Mouse (Mus musculus): ENCODE results near the gene Rbfox2. TPM values are rescaled to one million over a fixed set of nuclear protein-coding genes. Genes with fewer than 3 reads are reported as not detected.

Rbfox2 gene
- polyA plus RNA-seq, 1 experiment = 6.6 TPM

DNA sequence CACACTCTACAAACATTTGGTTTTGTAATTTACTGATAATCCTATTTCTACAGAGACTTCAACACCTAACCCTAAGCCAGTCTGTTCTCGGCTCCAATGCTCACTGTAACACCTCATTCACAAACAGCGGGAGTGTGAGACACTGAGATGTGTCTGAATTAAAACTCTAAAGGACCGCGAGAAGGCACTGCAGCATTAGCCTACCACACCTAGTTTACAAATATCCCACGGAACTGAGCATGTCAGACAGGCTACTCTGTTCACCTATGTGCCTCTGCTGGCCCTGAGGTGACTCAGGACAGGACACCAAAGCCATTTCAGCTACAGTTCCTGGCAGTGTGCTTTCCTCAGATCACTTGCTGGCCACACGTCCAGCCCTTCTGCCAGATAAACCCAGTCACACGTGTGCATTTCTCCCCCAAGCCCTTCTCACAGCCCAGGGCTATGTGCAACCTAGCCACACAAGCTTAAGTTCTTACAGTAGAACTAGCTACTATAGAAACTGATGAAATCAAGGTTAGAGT lies 79.9 kb downstream of the Rbfox2 start:
- 77% methylated on average over 7 of the region's 7 CpGs for WGBS

GRCm38 (mm10) chr15:77225858-77226257 lies 80.9 kb downstream of the Rbfox2 start:
- WGBS = 72% methylated on average over 4 of the region's 4 CpGs
- Histone ChIP-seq H3K36me3 (ENCODE audit: control insufficient read depth, insufficient read depth, low read length) (no peaks in the 10 kb centered on the region), H3K27me3 (ENCODE audit: control insufficient read depth, insufficient read depth, low read length) (no peaks in the 10 kb centered on the region), H3K27ac (ENCODE audit: insufficient read depth, low read length) (no peak overlapping the region), H3K4me3 (ENCODE audit: extremely low read depth, insufficient read depth, insufficient read length) (no peak overlapping the region), H3K4me1 (ENCODE audit: control insufficient read depth, insufficient read depth, insufficient read length) (no peaks in the 10 kb centered on the region)
- no peak for DNase-seq (ENCODE audit: low read depth in 1 of 2, low spot score in 2 of 2)
- TF ChIP-seq POLR2A (IDR thresholded peaks at IDR 0.05; ENCODE audit: low read depth, low read length) = no peak
- no peak for TF ChIP-seq CTCF (IDR thresholded peaks at IDR 0.05; ENCODE audit: extremely low read depth, insufficient read depth, insufficient read length, insufficient replicate concordance)

More for the DNA sequence above, 79.9 kb downstream of the Rbfox2 start:
- H3K36me3 ChIP-seq (ENCODE audit: control insufficient read depth, insufficient read depth, low read length) = no peaks in the 10 kb centered on the region
- TF ChIP-seq POLR2A (IDR thresholded peaks at IDR 0.05; ENCODE audit: low read depth, low read length) (no peak), CTCF (IDR thresholded peaks at IDR 0.05; ENCODE audit: extremely low read depth, insufficient read depth, insufficient read length, insufficient replicate concordance) (no peak)
- H3K4me1 ChIP-seq (ENCODE audit: control insufficient read depth, insufficient read depth, insufficient read length) = no peaks in the 10 kb centered on the region
- no peak overlapping the region for H3K4me3 ChIP-seq (ENCODE audit: extremely low read depth, insufficient read depth, insufficient read length)
- DNase-seq (ENCODE audit: low read depth in 1 of 2, low spot score in 2 of 2) = no peak
- H3K27ac ChIP-seq (ENCODE audit: insufficient read depth, low read length) = no peak overlapping the region
- H3K27me3 ChIP-seq (ENCODE audit: control insufficient read depth, insufficient read depth, low read length) = no peaks in the 10 kb centered on the region

DNA sequence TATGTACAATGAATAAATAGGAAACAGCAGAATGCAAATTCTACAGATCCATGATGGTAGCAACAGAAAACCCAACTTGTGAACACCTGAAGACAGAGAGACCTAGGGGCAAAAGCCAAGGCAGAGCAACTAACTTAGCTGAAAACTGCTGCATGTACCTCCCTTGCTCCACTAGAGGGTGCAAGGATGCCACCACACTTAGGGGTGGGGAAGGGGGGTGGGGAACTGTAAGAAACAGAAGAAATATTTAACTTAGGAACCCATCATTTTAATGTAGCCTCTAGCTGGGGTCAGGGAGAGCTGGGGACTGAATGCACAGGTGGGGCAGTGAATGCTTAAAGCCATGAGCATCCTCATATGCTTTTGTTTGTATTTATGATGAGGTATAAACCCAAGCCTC lies 81.5 kb downstream of the Rbfox2 start:
- no peaks in the 10 kb centered on the region for H3K27me3 ChIP-seq (ENCODE audit: control insufficient read depth, insufficient read depth, low read length)
- TF ChIP-seq POLR2A (IDR thresholded peaks at IDR 0.05; ENCODE audit: low read depth, low read length) = no peak
- TF ChIP-seq CTCF (IDR thresholded peaks at IDR 0.05; ENCODE audit: extremely low read depth, insufficient read depth, insufficient read length, insufficient replicate concordance) = peak; percentile 11; the same call in 1 of the 2 replicates
- no peak for DNase-seq (ENCODE audit: low read depth in 1 of 2, low spot score in 2 of 2)
- no peaks in the 10 kb centered on the region for H3K36me3 ChIP-seq (ENCODE audit: control insufficient read depth, insufficient read depth, low read length)
- H3K27ac ChIP-seq (ENCODE audit: insufficient read depth, low read length) = no peak overlapping the region
- no peaks in the 10 kb centered on the region for H3K4me1 ChIP-seq (ENCODE audit: control insufficient read depth, insufficient read depth, insufficient read length)
- H3K4me3 ChIP-seq (ENCODE audit: extremely low read depth, insufficient read depth, insufficient read length) = no peak overlapping the region

- Histone ChIP-seq H3K4me3 (ENCODE audit: extremely low read depth, insufficient read depth, insufficient read length) (no peak overlapping the region), H3K36me3 (ENCODE audit: control insufficient read depth, insufficient read depth, low read length) (no peaks in the 10 kb centered on the region), H3K4me1 (ENCODE audit: control insufficient read depth, insufficient read depth, insufficient read length) (no peaks in the 10 kb centered on the region), H3K27ac (ENCODE audit: insufficient read depth, low read length) (no peak overlapping the region), H3K27me3 (ENCODE audit: control insufficient read depth, insufficient read depth, low read length) (no peaks in the 10 kb centered on the region)
- no peak for DNase-seq (ENCODE audit: low read depth in 1 of 2, low spot score in 2 of 2)
- WGBS = 66% methylated on average over 4 of the region's 4 CpGs
- TF ChIP-seq POLR2A (IDR thresholded peaks at IDR 0.05; ENCODE audit: low read depth, low read length) = no peak
- TF ChIP-seq CTCF (IDR thresholded peaks at IDR 0.05; ENCODE audit: extremely low read depth, insufficient read depth, insufficient read length, insufficient replicate concordance) = no peak
Measured at GRCm38 (mm10) chr15:77220833-77221232, 86.0 kb downstream of the Rbfox2 start.

- TF ChIP-seq CTCF (IDR thresholded peaks at IDR 0.05; ENCODE audit: extremely low read depth, insufficient read depth, insufficient read length, insufficient replicate concordance) (no peak), POLR2A (IDR thresholded peaks at IDR 0.05; ENCODE audit: low read depth, low read length) (no peak)
- DNase-seq (ENCODE audit: low read depth in 1 of 2, low spot score in 2 of 2) = no peak
- H3K4me3 ChIP-seq (ENCODE audit: extremely low read depth, insufficient read depth, insufficient read length) = no peak overlapping the region
Measured at GRCm38 (mm10) chr15:77220137-77220536, 86.7 kb downstream of the Rbfox2 start.

GRCm38 (mm10) chr15:77219571-77219970 lies 87.2 kb downstream of the Rbfox2 start:
- H3K27me3 ChIP-seq (ENCODE audit: control insufficient read depth, insufficient read depth, low read length) = no peaks in the 10 kb centered on the region
- DNase-seq (ENCODE audit: low read depth in 1 of 2, low spot score in 2 of 2) = no peak
- TF ChIP-seq POLR2A (IDR thresholded peaks at IDR 0.05; ENCODE audit: low read depth, low read length) = no peak
- TF ChIP-seq CTCF (IDR thresholded peaks at IDR 0.05; ENCODE audit: extremely low read depth, insufficient read depth, insufficient read length, insufficient replicate concordance) = no peak
- H3K27ac ChIP-seq (ENCODE audit: insufficient read depth, low read length) = no peak overlapping the region
- no peak overlapping the region for H3K4me3 ChIP-seq (ENCODE audit: extremely low read depth, insufficient read depth, insufficient read length)
- WGBS = 50% methylated on average over 1 of the region's 1 CpGs
- no peaks in the 10 kb centered on the region for H3K36me3 ChIP-seq (ENCODE audit: control insufficient read depth, insufficient read depth, low read length)
- H3K4me1 ChIP-seq (ENCODE audit: control insufficient read depth, insufficient read depth, insufficient read length) = no peaks in the 10 kb centered on the region

More at GRCm38 (mm10) chr15:77220137-77220536, 86.7 kb downstream of the Rbfox2 start:
- Histone ChIP-seq H3K36me3 (ENCODE audit: control insufficient read depth, insufficient read depth, low read length) (no peaks in the 10 kb centered on the region), H3K4me1 (ENCODE audit: control insufficient read depth, insufficient read depth, insufficient read length) (no peaks in the 10 kb centered on the region), H3K27ac (ENCODE audit: insufficient read depth, low read length) (no peak overlapping the region), H3K27me3 (ENCODE audit: control insufficient read depth, insufficient read depth, low read length) (no peaks in the 10 kb centered on the region)

DNA sequence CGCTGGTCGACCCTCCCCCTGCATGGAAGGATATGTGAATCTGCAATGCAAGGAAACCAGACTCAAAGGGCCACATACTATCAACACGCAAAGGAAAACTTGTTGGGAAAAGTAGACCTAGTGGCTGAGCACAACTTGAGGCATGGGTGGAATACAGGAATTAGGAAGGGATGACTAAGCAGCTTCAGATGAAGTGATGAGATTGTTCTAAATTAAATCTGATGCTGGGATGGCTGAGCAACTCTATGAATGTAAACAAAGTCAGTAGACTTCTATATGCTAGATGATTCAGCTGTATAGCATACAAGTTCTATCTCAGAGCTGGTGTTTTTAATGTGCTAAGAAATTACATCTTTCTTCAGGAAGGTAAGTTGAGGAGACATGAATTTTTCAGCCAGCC lies 88.8 kb downstream of the Rbfox2 start:
- no peaks in the 10 kb centered on the region for H3K4me1 ChIP-seq (ENCODE audit: control insufficient read depth, insufficient read depth, insufficient read length)
- H3K4me3 ChIP-seq (ENCODE audit: extremely low read depth, insufficient read depth, insufficient read length) = no peak overlapping the region

More for the DNA sequence above, 88.8 kb downstream of the Rbfox2 start:
- TF ChIP-seq CTCF (IDR thresholded peaks at IDR 0.05; ENCODE audit: extremely low read depth, insufficient read depth, insufficient read length, insufficient replicate concordance) (no peak), POLR2A (IDR thresholded peaks at IDR 0.05; ENCODE audit: low read depth, low read length) (no peak)
- no peak for DNase-seq (ENCODE audit: low read depth in 1 of 2, low spot score in 2 of 2)
- WGBS = 95% methylated on average over 3 of the region's 3 CpGs
- Histone ChIP-seq H3K27ac (ENCODE audit: insufficient read depth, low read length) (no peak overlapping the region), H3K36me3 (ENCODE audit: control insufficient read depth, insufficient read depth, low read length) (no peaks in the 10 kb centered on the region), H3K27me3 (ENCODE audit: control insufficient read depth, insufficient read depth, low read length) (no peaks in the 10 kb centered on the region)
